8 mouse cellular contexts compared by ENCODE assay signal in the genomic region with DNA sequence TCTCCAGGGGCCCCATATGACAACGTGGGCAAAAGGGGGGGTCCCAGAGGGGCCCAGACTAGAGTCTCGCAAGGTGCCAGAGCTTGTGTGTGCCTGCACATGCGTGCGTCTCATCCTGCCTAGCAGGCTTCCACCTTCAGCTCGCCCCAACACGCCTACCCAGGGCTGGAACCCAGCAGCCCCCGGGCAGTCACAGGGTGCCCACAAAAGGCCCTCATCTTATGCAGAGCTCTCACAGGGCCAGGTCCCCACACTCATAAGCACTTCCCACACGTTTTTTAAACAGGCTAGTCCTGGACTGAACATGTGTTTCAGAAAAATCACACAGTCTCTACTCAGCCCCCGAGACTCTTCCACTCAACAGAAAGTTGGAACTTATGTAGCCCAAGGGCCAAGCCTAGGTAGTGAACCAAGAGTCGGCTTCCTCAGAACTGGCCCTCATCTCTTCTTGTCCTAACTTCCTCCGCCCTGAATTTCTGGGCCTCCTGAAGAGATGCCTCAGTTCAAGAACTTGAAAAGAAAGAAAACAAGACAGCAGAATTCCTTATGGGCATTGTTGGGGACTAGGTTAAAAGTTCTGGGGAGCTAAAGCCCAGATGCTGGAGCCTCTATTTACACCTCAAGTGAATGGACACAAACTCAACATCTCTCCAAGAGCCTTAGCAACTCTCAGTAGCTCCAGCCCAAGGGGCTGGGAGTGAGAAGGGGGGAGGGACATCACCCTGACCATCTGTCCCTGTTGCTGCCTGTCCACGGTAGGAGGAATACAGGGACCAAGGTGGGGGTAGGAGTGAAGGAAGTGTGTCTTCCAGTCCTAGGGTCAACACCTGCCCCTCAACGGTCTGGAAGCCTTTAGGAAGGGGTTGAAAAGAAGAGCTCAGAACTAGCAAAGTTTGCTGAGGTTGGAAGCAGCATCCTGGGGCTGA. TPM values are rescaled to one million over a fixed set of nuclear protein-coding genes. Genes with fewer than 3 reads are reported as not detected.
DNase-seq lines count a peak whose midpoint lies in the region; ATAC-seq and TF ChIP-seq lines count a peak whose summit lies in the region.

No protein-coding gene starts in this region.

- H3K36me3 ChIP-seq in spleen, adult 2 months (ENCODE audit: control insufficient read depth, insufficient read depth, low read length): peaks cover 31% of the 10 kb centered on the region
- H3K36me3 ChIP-seq in hindbrain, embryonic 16.5 days (ENCODE audit: control insufficient read depth, insufficient read depth, low read length): peaks cover 29% of the 10 kb centered on the region
- peaks cover 25% of the 10 kb centered on the region for H3K36me3 ChIP-seq in midbrain, embryonic 16.5 days (ENCODE audit: control insufficient read depth, insufficient read depth, low read length)

- DNase-seq in cerebellum, adult 11 months: peak; percentile 36
- no peak for DNase-seq in spleen, adult 2 months (ENCODE audit: low read depth in 1 of 2, low spot score in 2 of 2)
- DNase-seq in spleen, postnatal 14 days (ENCODE audit: low spot score in 2 of 2): no peak
- no peak for DNase-seq in adrenal gland, postnatal 4 days (ENCODE audit: low spot score in 2 of 2)
- DNase-seq in frontal cortex, postnatal 10 days (ENCODE audit: low spot score in 2 of 2): no peak

- peak overlapping the region; percentile 92 for H3K4me2 ChIP-seq in hindbrain, embryonic 16.5 days (ENCODE audit: low read length)
- H3K4me2 ChIP-seq in midbrain, embryonic 16.5 days (ENCODE audit: low read length): peak overlapping the region; percentile 99

- no peaks in the 10 kb centered on the region for H3K9me3 ChIP-seq in hindbrain, embryonic 16.5 days (ENCODE audit: control insufficient read depth, low read length)
- H3K9me3 ChIP-seq in midbrain, embryonic 16.5 days (replicated peaks; ENCODE audit: control insufficient read depth, low read length, poor library complexity, severe bottlenecking): no peaks in the 10 kb centered on the region

- no peak for ATAC-seq in cerebellum, adult (ENCODE audit: insufficient number of reproducible peaks, low FRiP score, low TSS enrichment)
- ATAC-seq in hindbrain, embryonic 16.5 days: no peak
- ATAC-seq in midbrain, embryonic 16.5 days: no peak

- WGBS in spleen, adult 2 months: 8% methylated on average over 13 of the region's 13 CpGs
- 5% methylated on average over 13 of the region's 13 CpGs for WGBS in hindbrain, embryonic 16.5 days
- WGBS in midbrain, embryonic 16.5 days: 5% methylated on average over 13 of the region's 13 CpGs

- TF ChIP-seq POLR2A in spleen, adult 2 months (IDR thresholded peaks at IDR 0.05; ENCODE audit: low read depth, low read length): no peak

- no peaks in the 10 kb centered on the region for H3K27me3 ChIP-seq in spleen, adult 2 months (ENCODE audit: control insufficient read depth, insufficient read depth, low read length)
- no peaks in the 10 kb centered on the region for H3K27me3 ChIP-seq in hindbrain, embryonic 16.5 days (replicated peaks; ENCODE audit: control insufficient read depth, insufficient read depth, low read length)
- H3K27me3 ChIP-seq in midbrain, embryonic 16.5 days (ENCODE audit: control insufficient read depth, insufficient read depth, low read depth, low read length): no peaks in the 10 kb centered on the region

- peaks cover 37% of the 10 kb centered on the region; the same call in 1 of the 2 replicates for H3K4me1 ChIP-seq in spleen, adult 2 months (ENCODE audit: control insufficient read depth, insufficient read depth, insufficient read length)
- H3K4me1 ChIP-seq in hindbrain, embryonic 16.5 days (ENCODE audit: control insufficient read depth, insufficient read depth, low read depth, low read length): peaks cover 57% of the 10 kb centered on the region
- peaks cover 63% of the 10 kb centered on the region for H3K4me1 ChIP-seq in midbrain, embryonic 16.5 days (ENCODE audit: control insufficient read depth, insufficient read depth, low read length)

- no peak for TF ChIP-seq CTCF in spleen, adult 2 months (IDR thresholded peaks at IDR 0.05; ENCODE audit: extremely low read depth, insufficient read depth, insufficient read length, insufficient replicate concordance)

- H3K27ac ChIP-seq in spleen, adult 2 months (ENCODE audit: insufficient read depth, low read length): peak overlapping the region; percentile 49
- peak overlapping the region; percentile 84 for H3K27ac ChIP-seq in hindbrain, embryonic 16.5 days (ENCODE audit: low read depth, low read length)
- peak overlapping the region; percentile 92 for H3K27ac ChIP-seq in midbrain, embryonic 16.5 days (ENCODE audit: low read length)

- peak overlapping the region; percentile 62 for H3K4me3 ChIP-seq in spleen, adult 2 months (ENCODE audit: extremely low read depth, insufficient read depth, insufficient read length)
- peak overlapping the region; percentile 72 for H3K4me3 ChIP-seq in hindbrain, embryonic 16.5 days (ENCODE audit: low read length)
- H3K4me3 ChIP-seq in midbrain, embryonic 16.5 days (ENCODE audit: low read depth, low read length): peak overlapping the region; percentile 75

- peak overlapping the region; percentile 84 for H3K9ac ChIP-seq in hindbrain, embryonic 16.5 days (ENCODE audit: low read depth, low read length)
- peak overlapping the region; percentile 76 for H3K9ac ChIP-seq in midbrain, embryonic 16.5 days (ENCODE audit: low read depth, low read length)

RNA-seq across cellular contexts. Expression of a gene that starts 6.5 kb away (rescaled TPM):
- polyA plus RNA-seq in spleen, adult 2 months (2012; rRNA removed): 28.5 and 30.7 TPM in 2 replicates
- polyA plus RNA-seq in hindbrain, embryonic 16.5 days (2015; fragmentation: Nextera tagmentation; extraction: Ambion mirVana): 15.4 and 22.5 TPM in 2 replicates
- polyA plus RNA-seq in midbrain, embryonic 16.5 days (2015; fragmentation: Nextera tagmentation; extraction: Ambion mirVana): 19.9 and 20.0 TPM in 2 replicates
- 10 to 100 TPM; 30.5 to 40.2 TPM for total RNA-seq in adrenal gland, postnatal 4 days (2021)

RNA-seq across cellular contexts. Expression of a gene that starts 6.8 kb away (rescaled TPM):
- polyA plus RNA-seq in spleen, adult 2 months (2012; rRNA removed): 224 and 270 TPM in 2 replicates
- polyA plus RNA-seq in hindbrain, embryonic 16.5 days (2015; fragmentation: Nextera tagmentation; extraction: Ambion mirVana): 50.6 and 88.5 TPM in 2 replicates
- polyA plus RNA-seq in midbrain, embryonic 16.5 days (2015; fragmentation: Nextera tagmentation; extraction: Ambion mirVana): 88.1 and 107 TPM in 2 replicates
- total RNA-seq in adrenal gland, postnatal 4 days (2021): 100 to 1,000 TPM; 161 TPM

RNA-seq across cellular contexts. Expression of a gene that starts 34.9 kb away (rescaled TPM):
- 7.4 and 8.8 TPM in 2 replicates for polyA plus RNA-seq in spleen, adult 2 months (2012; rRNA removed)
- 6.1 and 7.2 TPM in 2 replicates for polyA plus RNA-seq in hindbrain, embryonic 16.5 days (2015; fragmentation: Nextera tagmentation; extraction: Ambion mirVana)
- polyA plus RNA-seq in midbrain, embryonic 16.5 days (2015; fragmentation: Nextera tagmentation; extraction: Ambion mirVana): 4.0 and 5.7 TPM in 2 replicates
- total RNA-seq in adrenal gland, postnatal 4 days (2021): 10 to 100 TPM; 16.5 to 17.1 TPM

RNA-seq across cellular contexts. Expression of a gene that starts 37.5 kb away (rescaled TPM):
- 10.3 TPM in 2 replicates for polyA plus RNA-seq in spleen, adult 2 months (2012; rRNA removed)
- 56.3 and 63.9 TPM in 2 replicates for polyA plus RNA-seq in hindbrain, embryonic 16.5 days (2015; fragmentation: Nextera tagmentation; extraction: Ambion mirVana)
- polyA plus RNA-seq in midbrain, embryonic 16.5 days (2015; fragmentation: Nextera tagmentation; extraction: Ambion mirVana): 64.4 and 65.7 TPM in 2 replicates
- 10 to 100 TPM; 44.7 to 46.2 TPM for total RNA-seq in adrenal gland, postnatal 4 days (2021)

RNA-seq across cellular contexts. Expression of a gene that starts 39.9 kb away (rescaled TPM):
- polyA plus RNA-seq in spleen, adult 2 months (2012; rRNA removed): 5.6 TPM in 2 replicates
- 21.4 and 22.6 TPM in 2 replicates for polyA plus RNA-seq in hindbrain, embryonic 16.5 days (2015; fragmentation: Nextera tagmentation; extraction: Ambion mirVana)
- polyA plus RNA-seq in midbrain, embryonic 16.5 days (2015; fragmentation: Nextera tagmentation; extraction: Ambion mirVana): 23.4 and 25.6 TPM in 2 replicates
- 10 to 100 TPM; 21.6 to 21.9 TPM for total RNA-seq in adrenal gland, postnatal 4 days (2021)
